Mouse (Mus musculus) embryonic fibroblast, embryonic 13.5 days (primary cell): Measurements from ENCODE around the gene Trim30b. TPM values are rescaled to one million over a fixed set of nuclear protein-coding genes. Genes with fewer than 3 reads are reported as not detected.
"Not testable (repeated sequence)": the region's sequence is repeated elsewhere in the genome, so short reads cannot be mapped to it uniquely, and the experiment has no call there.

ENCODE experiments used
- H3K27ac ChIP-seq: 2 replicates; pipeline ENCODE4 v1.5.1; 2012; ENCODE audit warnings: low read length, control low read depth, inconsistent platforms; ENCODE audit not compliant: insufficient read depth
- H3K4me1 ChIP-seq: 2 replicates; pipeline ENCODE4 v1.6.1; 2011; ENCODE audit warnings: low read length; ENCODE audit not compliant: control insufficient read depth, insufficient read depth
- H3K4me3 ChIP-seq: 2 replicates; pipeline ENCODE4 v1.5.1; 2011; ENCODE audit warnings: mild to moderate bottlenecking, control low read depth, low read length; ENCODE audit not compliant: insufficient read depth
- CTCF ChIP-seq: IDR thresholded peaks from 2 replicates; pipeline ENCODE4 v1.5.1; 2011; ENCODE audit warnings: mild to moderate bottlenecking, control low read depth, low read length, moderate library complexity, borderline replicate concordance; ENCODE audit not compliant: insufficient read depth
- POLR2A ChIP-seq: IDR thresholded peaks from 2 replicates; pipeline ENCODE4 v1.6.1; 2011; ENCODE audit warnings: low read depth, mild to moderate bottlenecking, control low read depth, low read length, moderate library complexity
- polyA plus RNA-seq: library from polyadenylated mRNA; stranded (reverse); fragments of >200 nt; gene quantifications from 2 replicates; pipeline ENCODE4 v1.2.4, GENCODE M21; 2011; ENCODE audit warnings: low read depth; ENCODE audit not compliant: missing spikeins, insufficient read length

The Trim30b gene
- polyA plus RNA-seq, 1 experiment = not detected

- Histone ChIP-seq H3K27ac (no peak overlapping the region), H3K4me3 (no peak overlapping the region), H3K4me1 (no peaks in the 10 kb centered on the region)
- TF ChIP-seq POLR2A (no peak), CTCF (no peak)
These were observed 47.7 kb downstream of the Trim30b start for GRCm38 (mm10) chr7:104322028-104322427.

GRCm38 (mm10) chr7:104315369-104316080, 54.2 kb downstream of the Trim30b start, which contains the start of gene Trim12a:
Gene Trim12a, minus strand, starts transcription at chr7:104315466.
- peak within 1 kb of the TSS; percentile 92 for H3K27ac ChIP-seq
- peak within 1 kb of the TSS; percentile 76 for H3K4me3 ChIP-seq

GRCm38 (mm10) chr7:104314796-104315353, 54.8 kb downstream of the Trim30b start:
- Histone ChIP-seq H3K4me3 (peak overlapping the region; percentile 76), H3K27ac (peak overlapping the region; percentile 92), H3K4me1 (no peaks in the 10 kb centered on the region)
- TF ChIP-seq POLR2A (no peak), CTCF (no peak)

More at GRCm38 (mm10) chr7:104315369-104316080, 54.2 kb downstream of the Trim30b start, which contains the start of gene Trim12a:
- not testable (repeated sequence) for H3K4me1 ChIP-seq

Other genes with a start within 250 kb of the Trim30b start
- not detected in 2 replicates for gene Ubqln5, start 240.1 kb downstream of the Trim30b start, polyA plus RNA-seq
- not detected in 2 replicates for gene Olfr643, start 232.5 kb downstream of the Trim30b start, polyA plus RNA-seq
- not detected in 2 replicates for gene Ubqln3, start 226.6 kb downstream of the Trim30b start, polyA plus RNA-seq
- not detected in 2 replicates for gene Ubqlnl, start 219.3 kb downstream of the Trim30b start, polyA plus RNA-seq
- gene Olfm5, start 205.1 kb downstream of the Trim30b start, polyA plus RNA-seq = not detected in 2 replicates
- gene Olfr648, start 186.5 kb downstream of the Trim30b start, polyA plus RNA-seq = not detected in 2 replicates
- gene Olfr649, start 173.9 kb downstream of the Trim30b start, polyA plus RNA-seq = not detected in 2 replicates
- 0.67 and 1.4 TPM in 2 replicates for gene Trim6, start 151.1 kb downstream of the Trim30b start, polyA plus RNA-seq
- gene Trim34a, start 125.4 kb downstream of the Trim30b start, polyA plus RNA-seq = 4.9 and 5.8 TPM in 2 replicates
- gene Trim5, start 81.8 kb downstream of the Trim30b start, polyA plus RNA-seq = 2.1 and 2.4 TPM in 2 replicates
- gene Trim12a, start 54.4 kb downstream of the Trim30b start, polyA plus RNA-seq = 21.7 and 23.2 TPM in 2 replicates
- not detected in 2 replicates for gene Trim34b, start 40.4 kb downstream of the Trim30b start, polyA plus RNA-seq
- gene Trim12c, start 16.5 kb downstream of the Trim30b start, polyA plus RNA-seq = 16.1 and 17.2 TPM in 2 replicates
- gene Trim30c, start 31.0 kb upstream of the Trim30b start, polyA plus RNA-seq = not detected in 2 replicates
- gene Trim30a, start 95.3 kb upstream of the Trim30b start, polyA plus RNA-seq = 7.6 and 10.4 TPM in 2 replicates
- gene Trim30d, start 138.0 kb upstream of the Trim30b start, polyA plus RNA-seq = 7.3 and 8.6 TPM in 2 replicates
- not detected in 2 replicates for gene Olfr651, start 180.2 kb upstream of the Trim30b start, polyA plus RNA-seq
- not detected in 2 replicates for gene Olfr652, start 191.0 kb upstream of the Trim30b start, polyA plus RNA-seq
- not detected in 2 replicates for gene Olfr653, start 207.4 kb upstream of the Trim30b start, polyA plus RNA-seq
- gene Olfr654, start 217.1 kb upstream of the Trim30b start, polyA plus RNA-seq = not detected in 2 replicates
- gene Olfr655, start 231.9 kb upstream of the Trim30b start, polyA plus RNA-seq = not detected in 2 replicates
- gene Olfr656, start 244.1 kb upstream of the Trim30b start, polyA plus RNA-seq = not detected in 2 replicates